Mouse (Mus musculus) neutrophil, adult 5-6 weeks (primary cell): ENCODE data around the gene Fkrp. TPM values are rescaled to one million over a fixed set of nuclear protein-coding genes. Genes with fewer than 3 reads are reported as not detected.

ENCODE experiments used
- ATAC-seq: fragments of 151-379, 151-347 bp; 2 replicates; pipeline ENCODE4 v1.8.0; 2017; ENCODE audit warnings: mild to moderate bottlenecking, moderate TSS enrichment; ENCODE audit not compliant: insufficient number of reproducible peaks, poor library complexity, low FRiP score, severe bottlenecking; ENCODE audit errors: extremely low read depth
- total RNA-seq: library from RNA; stranded (forward); fragments of 200-1000 nt; gene quantifications from 2 replicates; pipeline ENCODE4 v1.2.3, GENCODE M21; 2017

The Fkrp gene
- total RNA-seq, 1 experiment from 2014 or later: 14.3 TPM

DNA sequence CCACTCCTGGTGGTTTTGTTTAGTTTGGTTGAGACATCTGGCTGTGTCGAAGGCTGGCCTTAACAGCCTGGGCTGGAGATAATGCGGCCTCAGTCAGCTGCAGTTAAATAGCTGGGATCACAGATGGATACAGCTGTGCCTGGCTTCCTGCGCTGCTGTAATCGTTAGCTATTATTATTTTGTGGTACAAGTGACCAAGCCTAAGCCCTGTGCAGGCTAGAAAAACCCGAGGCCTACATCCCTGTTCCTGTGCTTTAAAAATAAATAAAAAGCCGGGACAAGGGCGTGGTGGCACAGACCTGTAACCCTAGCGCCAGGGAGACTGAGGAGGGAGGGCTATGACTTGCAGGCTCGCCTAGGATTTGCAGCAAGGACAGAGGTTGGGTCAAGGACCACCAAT, 7.9 kb downstream of the Fkrp start:
- no peak for ATAC-seq

DNA sequence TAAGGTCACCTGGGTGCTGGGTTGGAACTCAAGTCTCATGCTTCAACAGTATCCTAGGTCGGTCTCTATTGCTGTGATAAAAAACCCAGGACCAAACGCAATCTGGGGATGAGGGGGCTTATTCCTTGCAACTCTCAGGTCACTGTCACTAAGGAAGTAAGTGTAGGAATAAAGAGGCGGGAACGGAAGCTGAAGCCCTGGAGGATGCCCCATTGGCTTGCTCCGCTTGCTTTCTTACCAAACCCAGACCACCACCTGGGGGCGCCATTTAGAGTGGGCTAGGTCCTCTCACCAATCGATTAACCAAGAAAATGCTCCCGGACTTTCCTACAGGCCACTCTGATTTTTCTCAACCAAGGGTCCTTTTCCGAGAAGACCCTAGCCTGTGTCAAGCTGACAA, 8.6 kb downstream of the Fkrp start:
- no peak for ATAC-seq

GRCm38 (mm10) chr7:16804409-16805028, 12.0 kb downstream of the Fkrp start:
- peak; percentile 41; the same call in 1 of the 2 replicates for ATAC-seq

- ATAC-seq: no peak
These were observed 21.6 kb downstream of the Fkrp start for GRCm38 (mm10) chr7:16794886-16795285.

- ATAC-seq: no peak
These were observed 23.4 kb downstream of the Fkrp start for GRCm38 (mm10) chr7:16793010-16793725.

DNA sequence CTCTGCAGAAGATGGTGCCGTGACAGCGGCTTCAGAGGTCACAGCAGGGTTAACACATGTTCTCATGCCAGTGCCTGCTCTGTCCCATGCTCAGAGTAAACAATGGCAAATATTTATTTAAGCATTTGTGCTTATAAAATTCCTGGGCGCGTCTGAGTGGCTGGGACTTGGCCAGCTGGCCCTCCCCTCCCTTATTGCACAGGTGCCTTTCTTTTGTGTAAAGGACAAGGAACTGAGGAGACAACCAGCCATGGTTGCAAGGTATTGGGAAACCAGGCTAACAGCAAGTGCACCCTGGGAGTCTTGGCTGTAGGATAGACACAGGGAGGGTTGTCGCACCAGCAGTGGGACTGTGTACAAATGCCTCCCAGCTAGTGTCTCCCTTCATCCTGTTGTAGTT, 24.2 kb downstream of the Fkrp start:
- ATAC-seq: no peak

DNA sequence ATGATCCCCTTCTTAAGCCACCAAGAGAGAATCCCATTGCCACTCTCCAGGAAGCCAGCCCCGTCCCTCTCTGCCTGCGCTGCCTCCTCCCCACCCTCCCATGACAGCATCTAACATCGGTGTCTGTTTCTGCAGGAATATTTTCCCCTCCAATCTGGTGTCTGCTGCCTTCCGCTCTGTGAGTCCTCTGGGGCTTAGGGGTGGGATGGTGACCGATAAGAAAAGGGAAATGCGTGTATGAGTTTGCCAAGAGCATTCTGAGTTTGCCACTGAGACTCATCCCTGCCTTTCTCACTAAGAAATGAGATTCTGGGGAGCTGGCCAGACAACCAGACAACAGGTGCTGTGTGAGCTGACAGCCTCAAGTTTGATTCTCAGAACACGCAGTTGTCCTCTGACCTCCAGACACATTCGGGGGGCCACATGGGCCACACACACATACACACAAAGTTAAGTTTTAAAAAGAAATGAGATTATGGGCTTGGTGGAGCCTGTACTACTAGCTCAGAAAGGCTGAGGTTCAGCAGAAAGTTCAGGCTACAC, 30.9 kb downstream of the Fkrp start:
- no peak for ATAC-seq

GRCm38 (mm10) chr7:16784498-16784976, 32.0 kb downstream of the Fkrp start:
- no peak; the same call in 1 of the 2 replicates for ATAC-seq

DNA sequence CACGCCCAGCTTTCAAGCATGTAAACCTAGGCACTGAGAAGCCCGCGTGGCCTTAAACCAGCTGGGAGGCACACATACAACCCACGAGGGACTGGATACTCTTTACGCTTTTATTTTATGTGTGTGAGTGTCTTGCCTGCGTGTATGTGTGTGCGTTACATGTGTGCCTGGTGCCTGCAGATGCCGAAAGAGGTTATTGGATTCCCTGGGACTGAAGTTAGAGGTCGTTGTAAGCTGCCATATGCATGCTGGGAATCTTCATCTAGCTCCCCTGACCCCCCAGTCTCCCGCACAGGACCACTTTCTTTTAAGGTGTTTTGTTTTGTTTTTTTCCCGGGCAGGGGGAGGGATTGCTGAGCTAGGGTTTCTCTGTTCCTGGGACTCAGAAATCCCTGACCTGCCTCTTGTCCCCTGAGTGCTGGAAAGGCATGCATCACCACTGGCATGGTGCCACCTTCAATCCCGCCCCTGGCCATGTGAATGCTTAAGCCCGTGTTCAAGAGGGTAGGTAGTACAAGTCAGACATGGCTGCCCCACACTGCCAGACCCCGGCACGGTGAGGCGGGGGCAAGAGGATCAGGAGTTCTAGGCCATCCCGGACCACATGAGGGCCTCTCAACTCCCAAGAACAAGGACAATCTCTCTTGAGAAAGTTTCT, 32.6 kb downstream of the Fkrp start:
- ATAC-seq: no peak

DNA sequence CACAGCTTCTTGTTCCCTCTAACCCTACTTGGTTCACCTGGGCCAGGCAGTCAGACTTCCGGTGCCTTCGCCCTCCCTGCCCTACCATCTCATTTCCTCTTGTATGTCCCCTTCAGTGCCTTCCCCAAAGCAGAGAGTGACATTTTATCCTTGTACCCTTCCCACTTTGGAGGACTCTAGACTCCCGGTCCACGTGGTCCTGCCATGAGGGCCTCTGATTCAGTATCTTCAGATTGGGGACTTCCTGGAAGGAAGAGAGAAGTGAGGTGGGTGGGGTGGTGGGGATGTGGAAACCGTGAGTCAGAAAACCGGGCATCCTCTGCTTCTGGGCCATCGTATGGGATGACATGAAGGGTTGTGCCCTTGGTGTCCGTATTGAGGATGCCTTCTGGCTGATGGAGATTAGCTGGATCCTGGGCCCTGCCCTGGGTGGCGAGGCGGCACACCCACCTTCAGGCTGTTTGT, 33.3 kb downstream of the Fkrp start:
- peak; percentile 6; the same call in 1 of the 2 replicates for ATAC-seq

DNA sequence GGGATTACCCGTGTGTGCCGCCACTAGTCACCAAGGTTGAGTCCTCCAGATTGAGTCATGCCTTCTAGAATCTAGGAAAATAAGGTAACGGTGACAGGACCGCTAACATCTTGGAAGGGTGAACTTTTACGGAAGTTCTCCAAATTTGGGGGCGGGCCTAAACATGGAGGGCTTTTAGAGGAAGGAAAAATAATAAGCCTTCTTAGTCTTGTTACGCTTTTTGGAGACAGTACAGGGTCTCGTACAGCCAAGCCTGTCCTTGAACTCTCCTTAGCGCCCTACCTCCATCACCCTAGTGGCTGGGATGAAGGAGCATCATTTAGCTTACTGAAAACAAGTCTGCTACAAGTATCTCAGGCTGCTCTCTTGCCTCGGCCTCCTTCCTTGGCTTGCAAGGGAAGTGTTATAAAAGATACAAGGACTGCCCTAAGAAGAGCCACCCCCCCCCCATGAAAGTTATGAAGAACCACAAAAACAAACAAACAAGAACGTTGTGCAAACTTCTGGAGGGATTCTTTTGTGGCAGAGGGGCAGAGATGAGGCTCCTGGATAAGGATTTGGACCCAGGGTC, 33.9 kb downstream of the Fkrp start:
- ATAC-seq: no peak

- no peak for ATAC-seq
These were observed 34.5 kb downstream of the Fkrp start for GRCm38 (mm10) chr7:16781816-16782554.

- ATAC-seq: no peak
These were observed 35.0 kb downstream of the Fkrp start for GRCm38 (mm10) chr7:16781555-16781815.

GRCm38 (mm10) chr7:16780825-16781554, 35.5 kb downstream of the Fkrp start, which contains the start of gene Slc1a5:
TSS of gene Slc1a5 (plus strand) at chr7:16781340.
- peak; percentile 88 for ATAC-seq

DNA sequence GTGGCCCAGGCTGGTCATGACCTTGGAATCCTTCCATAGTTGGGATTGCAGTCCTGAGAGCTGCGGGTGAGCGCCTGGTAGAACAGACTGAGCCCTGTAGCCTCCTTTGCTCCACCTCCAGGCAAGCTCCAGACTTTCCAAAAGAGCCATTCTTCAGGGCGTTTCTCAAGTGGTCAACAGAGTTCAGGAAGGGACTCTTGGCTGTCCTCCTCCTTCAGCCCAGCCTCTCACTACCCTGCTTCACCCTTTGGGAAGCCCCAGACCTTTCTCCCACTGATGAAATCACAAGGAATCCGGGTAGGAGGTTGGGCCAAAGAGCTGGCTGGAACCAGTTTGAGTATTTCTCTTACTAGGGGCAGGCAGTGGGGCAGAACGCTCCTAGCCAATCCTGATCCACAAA, 36.5 kb downstream of the Fkrp start:
- ATAC-seq: no peak

- ATAC-seq: no peak
These were observed 40.6 kb downstream of the Fkrp start for GRCm38 (mm10) chr7:16775888-16776287.

DNA sequence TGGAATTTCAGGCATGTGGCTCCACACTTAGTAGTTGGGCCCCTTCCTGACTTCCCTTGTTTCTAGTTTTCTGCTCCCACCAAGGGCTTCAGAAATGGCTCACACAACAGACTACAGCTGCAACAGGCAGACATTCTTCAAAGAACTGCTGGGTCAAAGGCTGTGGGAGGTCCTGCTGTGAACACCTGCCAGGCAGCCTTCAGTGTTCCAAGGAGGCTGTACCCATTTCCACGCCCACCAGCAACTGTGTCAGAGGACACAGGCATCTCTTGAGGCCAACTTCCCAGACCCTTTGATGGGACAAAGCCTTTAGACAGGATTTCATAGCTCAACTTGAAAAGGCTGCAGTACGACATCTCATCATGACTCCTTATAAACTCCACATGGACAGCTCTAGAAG, 50.1 kb downstream of the Fkrp start:
- ATAC-seq: no peak

- no peak for ATAC-seq
These were observed 52.9 kb downstream of the Fkrp start for GRCm38 (mm10) chr7:16763463-16764218.
